Mouse (Mus musculus) bone marrow, adult 2 months (tissue): ENCODE results near the gene Adgrg7.

Experiments used
- CTCF ChIP-seq: fragments of 200-500 bp; IDR thresholded peaks from 2 replicates; pipeline ENCODE4 v1.5.1; 2011; ENCODE audit warnings: low read length, control low read depth; ENCODE audit not compliant: control insufficient read depth, insufficient read depth
- POLR2A ChIP-seq: fragments of 200-500 bp; IDR thresholded peaks from 2 replicates; pipeline ENCODE4 v1.6.1; 2011; ENCODE audit warnings: low read depth, mild to moderate bottlenecking, control low read depth, low read length, borderline replicate concordance; ENCODE audit not compliant: control insufficient read depth

DNA sequence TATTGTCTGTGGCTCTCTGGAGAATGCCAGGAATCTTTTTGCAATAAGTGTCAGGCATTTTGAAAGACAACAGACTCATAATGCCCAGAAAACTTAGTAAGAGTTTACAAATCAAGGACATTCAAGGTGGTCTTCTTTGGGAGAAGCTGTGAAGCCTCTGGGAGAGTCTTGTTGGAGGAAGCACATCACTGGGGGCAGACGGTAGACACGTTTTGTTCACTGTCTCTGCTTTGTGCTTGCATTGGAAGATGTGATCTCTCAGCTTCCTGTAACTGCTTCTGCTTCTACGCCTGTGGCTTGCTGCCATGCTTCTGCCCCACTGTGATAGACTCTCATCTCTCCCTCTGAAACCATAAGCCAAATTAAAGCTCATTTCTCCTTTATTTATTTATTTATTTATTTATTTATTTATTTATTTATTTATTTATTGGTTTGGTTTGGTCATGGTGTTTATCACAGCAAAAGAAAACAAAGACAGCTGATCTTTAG, 3.9 kb upstream of the Adgrg7 start:
- TF ChIP-seq POLR2A (no peak), CTCF (no peak)
